Mouse (Mus musculus) liver, embryonic 12.5 days (tissue): ENCODE measurements around the gene Echdc2. TPM values are rescaled to one million over a fixed set of nuclear protein-coding genes. Genes with fewer than 3 reads are reported as not detected.
"Not testable (repeated sequence)": the region's sequence is repeated elsewhere in the genome, so short reads cannot be mapped to it uniquely, and the experiment has no call there.

ENCODE experiments used
- ATAC-seq: fragments of 200-750 bp; cut with Nextera tagmentation; 2 replicates; pipeline ENCODE4 v1.8.0; 2017; ENCODE audit warnings: moderate number of reproducible peaks, mild to moderate bottlenecking, moderate library complexity
- H3K27ac ChIP-seq: fragments of 300-500 bp; sonication (generic); 2 replicates; pipeline ENCODE4 v1.5.1; 2016; ENCODE audit warnings: mild to moderate bottlenecking
- H3K27me3 ChIP-seq: fragments of 300-500 bp; sonication (generic); replicated peaks from 2 replicates; pipeline ENCODE4 v1.6.1; 2016; ENCODE audit warnings: mild to moderate bottlenecking, moderate library complexity
- H3K36me3 ChIP-seq: fragments of 300-500 bp; sonication (generic); 2 replicates; pipeline ENCODE4 v1.6.1; 2016; ENCODE audit warnings: mild to moderate bottlenecking, moderate library complexity
- H3K4me1 ChIP-seq: fragments of 300-500 bp; sonication (generic); 2 replicates; pipeline ENCODE4 v1.6.1; 2016
- H3K4me2 ChIP-seq: fragments of 300-500 bp; sonication (generic); 2 replicates; pipeline ENCODE4 v1.6.1; 2016; ENCODE audit warnings: mild to moderate bottlenecking, moderate library complexity
- H3K4me3 ChIP-seq: fragments of 300-500 bp; sonication (generic); 2 replicates; pipeline ENCODE4 v1.5.1; 2016; ENCODE audit warnings: mild to moderate bottlenecking, moderate library complexity
- H3K9ac ChIP-seq: fragments of 300-500 bp; sonication (generic); 2 replicates; pipeline ENCODE4 v1.6.1; 2016; ENCODE audit warnings: mild to moderate bottlenecking, moderate library complexity
- H3K9me3 ChIP-seq: fragments of 300-500 bp; sonication (generic); replicated peaks from 2 replicates; pipeline ENCODE4 v1.6.1; 2016; ENCODE audit warnings: mild to moderate bottlenecking, moderate library complexity
- WGBS: fragments of 180-500 bp; shearing (Covaris S2); methylation state at CpG from one replicate; pipeline ENCODE4 v1.1.7; 2016; ENCODE audit not compliant: insufficient replicate concordance; 5-methylcytosine and 5-hydroxymethylcytosine counted together
- polyA plus RNA-seq: library from polyadenylated mRNA; unstranded; fragments of >200 nt; fragmentation: Nextera tagmentation; extraction: Ambion mirVana; gene quantifications from 2 replicates; pipeline ENCODE4 v1.2.1, GENCODE M21; 2016

Echdc2 gene
- polyA plus RNA-seq: 8.9 and 10.2 TPM in 2 replicates

DNA sequence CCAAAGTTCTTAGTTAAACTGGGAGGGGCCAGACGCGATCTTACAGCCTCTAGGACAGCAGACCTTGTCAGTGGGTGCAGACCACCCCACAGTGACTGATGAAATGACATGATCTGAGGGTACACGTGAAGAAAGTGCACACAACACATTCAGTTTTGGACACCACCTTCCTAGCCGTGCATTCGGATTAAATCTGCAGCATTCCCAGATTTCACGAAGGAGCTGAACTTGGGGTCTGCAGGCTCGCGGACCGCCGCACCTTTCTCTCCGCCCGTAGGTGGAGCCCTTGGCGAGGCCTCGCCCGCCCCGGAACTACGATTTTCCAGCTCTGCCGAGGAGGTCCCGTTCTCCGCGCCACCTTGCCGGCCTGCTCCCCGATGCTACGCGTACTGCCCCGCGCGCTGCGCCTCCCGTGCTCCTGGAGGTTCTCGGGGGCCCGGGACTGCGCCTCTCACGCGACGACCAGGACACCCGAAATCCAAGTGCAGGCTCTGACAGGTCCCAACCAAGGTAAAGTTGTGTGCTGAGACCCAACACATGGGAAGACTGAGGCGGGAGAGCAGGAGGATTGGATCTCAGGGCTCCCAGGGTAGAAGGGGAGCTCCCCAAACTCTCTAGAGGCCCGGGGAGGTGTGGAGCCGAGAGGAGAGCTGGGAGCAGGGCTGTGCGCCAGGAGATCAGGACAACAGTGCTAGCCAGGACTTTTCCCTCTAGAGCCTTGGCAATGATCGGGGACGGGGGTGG lies at the start of gene Echdc2:
Gene Echdc2, plus strand, starts transcription at position 286 of the 744 bp plus-strand sequence.
- 1% methylated on average over 43 of the region's 43 CpGs for WGBS
- Histone ChIP-seq H3K27me3 (peaks cover 29% of the 10 kb centered on the region), H3K36me3 (no peaks in the 10 kb centered on the region), H3K4me2 (peak within 1 kb of the TSS; percentile 83), H3K9ac (peak within 1 kb of the TSS; percentile 56), H3K9me3 (no peaks in the 10 kb centered on the region), H3K4me3 (peak within 1 kb of the TSS; percentile 59), H3K27ac (no peak within 1 kb of the TSS), H3K4me1 (peaks cover 11% of the 10 kb centered on the region)
- ATAC-seq: no peak

DNA sequence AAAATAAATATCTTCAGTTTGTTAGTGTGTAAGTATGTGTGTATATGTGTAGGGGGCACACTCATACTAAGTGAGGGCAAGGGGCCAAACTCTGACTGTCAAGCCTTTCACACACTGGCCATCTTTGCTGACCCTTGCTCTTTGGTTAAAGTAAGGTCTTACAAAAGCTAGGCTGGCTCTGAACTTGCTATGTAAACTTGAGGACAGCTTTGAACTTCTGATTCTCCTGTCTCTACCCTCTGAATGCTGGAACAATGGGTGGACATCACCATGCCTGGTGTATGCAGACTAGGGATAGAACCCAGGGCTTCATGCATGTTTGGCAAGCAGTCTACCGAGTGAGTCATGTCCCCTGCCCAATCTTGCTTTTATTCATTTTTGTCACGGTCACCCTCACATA lies 48.8 kb upstream of the Echdc2 start:
- whole genome bisulfite sequencing: 83% methylated on average over 2 of the region's 2 CpGs
- Histone ChIP-seq H3K36me3 (no peaks in the 10 kb centered on the region), H3K4me1 (peaks cover 7% of the 10 kb centered on the region; the same call in 1 of the 2 replicates), H3K27me3 (no peaks in the 10 kb centered on the region), H3K4me3 (no peak overlapping the region), H3K4me2 (no peak overlapping the region), H3K9ac (no peak overlapping the region), H3K9me3 (no peaks in the 10 kb centered on the region), H3K27ac (no peak overlapping the region)
- ATAC-seq: no peak

DNA sequence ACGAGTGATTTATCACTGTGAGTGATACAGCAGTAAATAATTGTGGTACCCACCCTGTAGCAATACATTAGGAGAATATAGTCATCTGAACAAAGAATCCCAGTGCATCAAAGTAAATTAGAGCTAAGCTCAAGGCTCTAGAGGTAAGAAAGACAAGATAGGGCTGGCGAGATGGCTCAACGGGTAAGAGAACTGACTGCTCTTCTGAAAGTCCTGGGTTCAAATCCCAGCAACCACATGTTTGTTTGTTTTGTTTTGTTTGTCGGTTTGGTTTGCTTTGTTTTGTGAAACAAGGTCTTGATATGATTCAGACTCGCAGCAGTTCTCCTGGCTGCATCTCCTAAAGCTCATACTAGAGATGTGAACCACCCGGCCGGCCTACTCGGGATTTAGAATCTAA lies 47.7 kb upstream of the Echdc2 start:
- peak overlapping the region; percentile 81 for H3K4me2 ChIP-seq

DNA sequence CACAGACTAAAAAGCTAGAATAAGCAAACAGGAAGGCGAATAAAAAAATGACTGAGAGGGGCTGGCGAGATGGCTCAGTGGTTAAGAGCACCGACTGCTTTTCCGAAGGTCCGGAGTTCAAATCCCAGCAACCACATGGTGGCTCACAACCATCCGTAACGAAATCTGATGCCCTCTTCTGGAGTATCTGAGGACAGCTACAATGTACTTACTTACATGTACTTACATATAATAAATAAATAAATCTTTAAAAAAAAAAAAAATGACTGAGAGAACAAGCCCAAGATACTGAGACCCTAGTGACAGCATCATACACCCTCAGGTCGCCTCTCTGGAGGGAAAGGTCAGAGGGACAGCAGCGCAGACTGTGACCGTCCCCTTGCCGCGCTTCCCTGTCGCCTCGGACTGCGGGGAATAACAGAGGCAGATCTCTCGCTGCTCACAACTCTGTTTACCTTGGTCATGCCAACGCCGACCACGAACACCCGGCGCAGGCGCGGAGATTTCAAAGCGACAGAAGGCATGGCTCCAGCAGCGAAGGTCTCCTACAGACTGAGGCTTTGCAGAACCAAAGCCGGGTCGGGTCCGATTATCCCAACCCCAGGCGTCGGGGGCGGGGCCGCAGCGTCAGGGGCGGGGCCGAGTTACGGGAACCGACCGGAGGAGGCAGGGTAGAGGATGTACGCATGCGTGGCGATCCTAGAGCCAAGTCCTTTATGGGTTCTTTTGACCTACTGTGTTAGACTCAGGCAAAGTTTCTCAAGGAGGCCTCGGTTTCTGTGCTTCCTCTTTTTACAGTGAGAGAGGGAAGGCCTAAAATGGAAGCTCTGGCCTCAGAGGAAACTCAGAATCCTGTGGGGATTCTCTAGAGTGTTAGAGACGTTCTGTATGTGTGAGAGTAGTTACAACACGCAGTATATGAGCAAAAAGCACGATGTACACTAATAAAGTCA lies 47.0 kb upstream of the Echdc2 start:
- peak overlapping the region; percentile 81 for H3K4me2 ChIP-seq
- H3K27me3 ChIP-seq: no peaks in the 10 kb centered on the region
- H3K4me3 ChIP-seq: peak overlapping the region; percentile 74
- peak overlapping the region; percentile 71 for H3K9ac ChIP-seq
- H3K27ac ChIP-seq: peak overlapping the region; percentile 66; the same call in 1 of the 2 replicates
- peak; percentile 92 for ATAC-seq
- H3K36me3 ChIP-seq: no peaks in the 10 kb centered on the region
- no peaks in the 10 kb centered on the region for H3K9me3 ChIP-seq
- peaks cover 7% of the 10 kb centered on the region; the same call in 1 of the 2 replicates for H3K4me1 ChIP-seq
- 9% methylated on average over 43 of the region's 45 CpGs for WGBS

More for the DNA sequence above, 47.7 kb upstream of the Echdc2 start:
- Histone ChIP-seq H3K36me3 (no peaks in the 10 kb centered on the region), H3K4me1 (peaks cover 7% of the 10 kb centered on the region; the same call in 1 of the 2 replicates), H3K4me3 (peak overlapping the region; percentile 74; the same call in 1 of the 2 replicates), H3K9me3 (no peaks in the 10 kb centered on the region), H3K27me3 (no peaks in the 10 kb centered on the region), H3K27ac (no peak overlapping the region), H3K9ac (no peak overlapping the region)
- ATAC-seq: no peak
- 78% methylated on average over 8 of the region's 8 CpGs for WGBS

DNA sequence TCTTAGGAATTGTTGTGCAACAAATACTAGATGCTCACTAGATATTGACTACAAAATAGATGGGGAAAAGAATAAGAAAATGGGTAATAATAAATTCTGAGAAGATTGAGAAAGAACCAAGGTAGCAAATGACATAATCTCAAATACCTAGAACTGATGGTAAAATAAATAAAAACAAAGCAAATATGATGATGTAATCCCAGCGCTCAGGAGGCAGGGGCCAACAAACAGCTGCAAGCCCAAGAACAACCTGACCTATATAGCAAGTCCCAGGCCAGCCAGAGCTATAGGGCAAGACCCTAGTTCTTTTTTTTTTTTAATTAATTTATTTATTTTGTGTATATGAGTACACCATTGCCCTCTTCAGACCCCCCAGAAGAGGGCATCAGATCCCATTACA lies 41.1 kb upstream of the Echdc2 start:
- Histone ChIP-seq H3K9me3 (no peaks in the 10 kb centered on the region), H3K27ac (no peak overlapping the region), H3K4me1 (peaks cover under 1% of the 10 kb centered on the region; the same call in 1 of the 2 replicates), H3K36me3 (no peaks in the 10 kb centered on the region), H3K27me3 (no peaks in the 10 kb centered on the region), H3K4me2 (no peak overlapping the region), H3K4me3 (no peak overlapping the region), H3K9ac (no peak overlapping the region)
- WGBS: 57% methylated on average over 1 of the region's 1 CpGs
- no peak for ATAC-seq

DNA sequence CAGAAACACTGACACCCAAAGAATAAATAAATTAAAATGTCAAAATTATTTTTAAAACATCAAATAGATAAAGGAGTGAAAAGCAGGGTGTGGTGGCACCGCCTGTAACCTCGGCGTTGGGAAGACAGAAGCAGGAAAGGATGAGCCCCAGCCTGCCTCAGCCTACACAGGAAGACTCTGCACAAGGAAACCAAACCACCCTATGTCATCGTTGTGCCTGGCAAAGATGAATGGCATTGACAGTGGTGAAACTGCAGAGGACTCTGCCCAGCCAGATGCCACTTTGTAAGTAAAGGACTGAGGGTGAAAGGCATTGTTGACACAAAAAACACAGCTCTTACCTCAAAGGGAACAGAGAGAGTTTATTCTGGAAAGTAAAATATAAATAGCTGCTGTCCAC lies 39.0 kb upstream of the Echdc2 start:
- H3K9ac ChIP-seq: no peak overlapping the region
- no peaks in the 10 kb centered on the region for H3K9me3 ChIP-seq
- 65% methylated on average over 4 of the region's 4 CpGs for WGBS
- no peak overlapping the region for H3K4me3 ChIP-seq
- no peaks in the 10 kb centered on the region for H3K4me1 ChIP-seq
- H3K36me3 ChIP-seq: no peaks in the 10 kb centered on the region
- H3K4me2 ChIP-seq: no peak overlapping the region
- H3K27ac ChIP-seq: no peak overlapping the region
- ATAC-seq: no peak
- no peaks in the 10 kb centered on the region for H3K27me3 ChIP-seq

DNA sequence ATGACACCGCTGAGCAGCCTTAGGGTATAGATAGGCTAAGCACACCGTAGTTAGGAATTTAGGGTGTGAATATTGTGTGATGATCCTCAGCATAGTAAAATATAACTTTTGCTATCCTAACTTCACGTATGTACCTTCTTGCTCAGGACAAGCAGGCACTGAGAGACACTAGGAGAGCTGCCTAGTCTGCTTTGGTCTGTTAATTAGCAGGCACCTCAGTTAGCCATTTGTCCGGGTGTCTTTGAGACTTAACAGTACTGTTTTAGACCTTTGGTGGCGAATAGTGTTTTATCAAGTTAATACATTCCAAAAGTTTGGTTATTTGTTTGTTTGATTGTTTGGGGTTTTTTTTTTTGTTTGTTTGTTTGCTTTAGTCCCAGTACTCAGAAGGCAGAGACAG lies 37.7 kb upstream of the Echdc2 start:
- Histone ChIP-seq H3K36me3 (no peaks in the 10 kb centered on the region), H3K27ac (no peak overlapping the region), H3K4me2 (no peak overlapping the region), H3K4me1 (no peaks in the 10 kb centered on the region), H3K9ac (no peak overlapping the region), H3K4me3 (no peak overlapping the region), H3K9me3 (no peaks in the 10 kb centered on the region), H3K27me3 (no peaks in the 10 kb centered on the region)
- no peak for ATAC-seq
- 73% methylated on average over 5 of the region's 5 CpGs for WGBS

DNA sequence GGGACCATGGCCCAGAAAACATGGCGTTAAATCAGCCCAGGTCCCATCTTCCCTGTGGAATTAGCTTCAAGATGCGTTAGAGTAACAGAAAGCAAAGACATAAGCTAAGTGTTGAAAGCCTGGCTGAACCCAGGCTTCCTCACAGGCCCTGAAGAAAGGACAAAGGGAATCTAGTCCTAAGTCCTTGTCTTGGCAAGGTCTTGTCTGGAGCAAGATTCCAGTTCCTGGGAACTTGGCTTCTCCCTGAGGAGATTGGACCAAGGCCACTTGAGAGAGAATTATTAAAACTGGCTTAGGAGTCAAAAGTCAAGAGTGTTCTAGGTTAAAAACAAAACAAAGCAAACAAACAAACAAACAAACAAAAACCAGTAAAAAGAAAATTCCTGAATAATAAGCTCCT lies 36.9 kb upstream of the Echdc2 start:
- H3K27ac ChIP-seq: no peak overlapping the region
- H3K27me3 ChIP-seq: no peaks in the 10 kb centered on the region
- no peak overlapping the region for H3K9ac ChIP-seq
- H3K4me2 ChIP-seq: no peak overlapping the region
- ATAC-seq: no peak
- WGBS: 75% methylated on average over 2 of the region's 2 CpGs
- H3K4me1 ChIP-seq: no peaks in the 10 kb centered on the region
- H3K4me3 ChIP-seq: no peak overlapping the region
- H3K9me3 ChIP-seq: no peaks in the 10 kb centered on the region
- no peaks in the 10 kb centered on the region for H3K36me3 ChIP-seq

DNA sequence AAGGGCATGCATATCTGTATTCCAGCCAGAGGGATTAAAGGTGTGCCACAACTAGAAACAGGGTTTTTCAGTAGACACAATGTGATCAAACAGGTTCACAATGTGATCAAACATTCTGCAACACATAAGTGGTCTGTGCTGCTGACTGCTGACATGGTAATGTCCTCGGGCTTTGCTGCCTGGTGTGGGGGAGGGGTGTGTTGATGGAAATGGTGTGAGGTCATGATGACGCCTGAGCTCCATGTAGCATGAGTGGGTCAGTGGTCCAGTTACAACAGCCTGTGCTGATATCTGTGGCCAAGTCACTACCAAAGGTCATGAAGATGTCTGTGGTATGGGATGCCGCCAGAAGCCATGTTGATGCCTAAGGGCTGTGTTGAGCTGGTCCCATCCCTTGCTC lies 34.8 kb upstream of the Echdc2 start:
- Histone ChIP-seq H3K4me3 (no peak overlapping the region), H3K27me3 (no peaks in the 10 kb centered on the region), H3K9me3 (no peaks in the 10 kb centered on the region), H3K4me2 (no peak overlapping the region), H3K9ac (no peak overlapping the region), H3K36me3 (no peaks in the 10 kb centered on the region), H3K27ac (no peak overlapping the region), H3K4me1 (no peaks in the 10 kb centered on the region)
- no peak for ATAC-seq
- 76% methylated on average over 3 of the region's 3 CpGs for WGBS

DNA sequence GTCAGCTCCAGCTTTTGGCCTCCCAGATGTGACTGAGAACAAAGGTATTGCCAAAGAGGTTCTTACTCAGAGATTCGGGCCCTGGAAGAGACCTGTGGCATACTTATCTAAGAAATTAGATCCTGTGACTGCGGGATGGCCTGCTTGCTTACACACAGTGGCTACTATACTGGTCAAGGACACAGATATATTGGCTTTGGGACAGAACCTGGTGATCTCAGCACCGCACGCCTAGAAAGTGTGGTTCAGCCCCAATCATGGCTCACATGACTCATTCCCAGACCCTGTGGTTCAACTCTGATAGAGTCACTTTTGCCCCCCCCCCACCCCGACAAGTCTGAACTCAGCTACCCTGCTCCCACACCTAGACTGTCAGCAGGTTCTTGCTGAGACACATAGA lies 28.3 kb upstream of the Echdc2 start:
- Histone ChIP-seq H3K4me3 (no peak overlapping the region), H3K4me2 (no peak overlapping the region), H3K9me3 (no peaks in the 10 kb centered on the region), H3K27me3 (no peaks in the 10 kb centered on the region), H3K27ac (no peak overlapping the region), H3K4me1 (no peaks in the 10 kb centered on the region), H3K36me3 (no peaks in the 10 kb centered on the region), H3K9ac (no peak overlapping the region)
- 67% methylated on average over 5 of the region's 5 CpGs for WGBS
- no peak for ATAC-seq

DNA sequence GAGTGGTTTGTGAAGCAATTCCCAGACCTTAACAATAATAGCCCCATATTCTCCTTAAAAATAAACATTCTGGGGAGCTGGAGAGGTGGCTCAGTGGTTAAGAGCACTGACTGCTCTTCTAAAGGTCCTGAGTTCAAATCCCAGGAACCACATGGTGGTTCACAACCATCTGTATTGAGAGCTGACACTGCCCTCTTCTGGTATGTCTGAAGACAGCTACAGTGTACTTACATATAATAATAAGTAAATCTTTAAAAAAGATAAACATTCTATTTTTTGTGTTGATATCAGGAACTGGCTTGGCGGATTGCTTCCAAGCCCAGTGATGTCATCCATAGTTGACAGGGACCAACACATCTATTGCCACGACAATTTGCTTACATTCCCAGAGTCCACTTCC lies 22.1 kb upstream of the Echdc2 start:
- not testable (repeated sequence) for H3K27ac ChIP-seq, ATAC-seq, H3K36me3 ChIP-seq, H3K4me3 ChIP-seq, H3K9me3 ChIP-seq, H3K27me3 ChIP-seq, H3K4me2 ChIP-seq, H3K4me1 ChIP-seq, H3K9ac ChIP-seq
- 55% methylated on average over 2 of the region's 2 CpGs for WGBS

DNA sequence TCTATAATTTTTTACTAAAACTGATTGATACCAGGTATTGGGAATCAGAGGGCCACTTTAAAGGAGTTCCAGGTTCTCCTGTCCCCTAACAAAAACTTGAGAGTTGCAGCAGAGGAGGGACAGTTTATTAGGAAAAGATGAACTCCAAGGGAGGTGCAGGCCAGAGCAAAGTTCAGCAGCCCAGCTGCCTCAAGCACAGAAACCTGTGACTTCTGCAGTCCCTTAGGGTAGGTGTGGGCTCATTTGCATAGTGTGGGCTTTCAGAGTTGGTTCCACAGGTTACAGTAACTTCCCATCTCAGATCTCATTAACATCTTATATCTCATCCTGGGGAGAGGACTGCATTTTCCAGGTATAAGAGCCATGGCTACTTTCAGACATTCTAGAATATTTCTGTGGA lies 21.5 kb upstream of the Echdc2 start:
- H3K4me3 ChIP-seq: no peak overlapping the region
- H3K9me3 ChIP-seq: peaks cover 8% of the 10 kb centered on the region; the same call in 1 of the 2 replicates
- H3K36me3 ChIP-seq: no peaks in the 10 kb centered on the region
- no peak overlapping the region for H3K9ac ChIP-seq
- no peak overlapping the region for H3K27ac ChIP-seq
- ATAC-seq: no peak
- no peaks in the 10 kb centered on the region for H3K4me1 ChIP-seq
- no peak overlapping the region for H3K4me2 ChIP-seq
- no peaks in the 10 kb centered on the region for H3K27me3 ChIP-seq
